Mouse (Mus musculus) NIH3T3 (cell line): ENCODE measurements around the gene Pnpla3.
A peak's percentile ranks its signal among the peaks of the same experiment; 100 is the strongest.

Experiments used
- DNase-seq: peaks from one replicate; pipeline ENCODE4 v3.0.0-alpha.2; 2012; ENCODE audit warnings: low read depth

Gene Pnpla3

GRCm38 (mm10) chr15:84217969-84218782, 50.5 kb downstream of the Pnpla3 start:
- no peak for DNase-seq

- no peak for DNase-seq
These were observed 51.2 kb downstream of the Pnpla3 start for GRCm38 (mm10) chr15:84218783-84219271.

- no peak for DNase-seq
These were observed 53.9 kb downstream of the Pnpla3 start for GRCm38 (mm10) chr15:84221539-84221938.

DNA sequence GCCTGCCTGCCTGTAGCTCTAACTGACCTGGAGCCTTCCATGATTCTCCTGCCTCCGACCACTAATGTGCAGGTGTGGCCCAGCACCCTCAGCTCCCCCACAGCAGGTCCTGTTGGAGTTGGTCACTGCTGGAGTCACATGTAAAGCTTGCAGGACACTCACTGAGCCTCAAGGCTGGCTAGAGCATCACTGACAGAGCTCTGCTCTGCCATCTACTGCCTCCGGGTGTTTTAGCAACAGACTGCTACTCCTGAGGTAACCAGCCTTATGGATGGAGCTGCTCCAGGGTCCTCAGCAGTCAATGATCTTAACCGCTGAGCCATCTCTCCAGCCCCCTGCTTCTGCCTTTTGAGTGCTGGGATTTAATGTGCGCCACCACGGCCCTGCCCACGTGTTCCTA, 55.8 kb downstream of the Pnpla3 start:
- peak; percentile 53 for DNase-seq

DNA sequence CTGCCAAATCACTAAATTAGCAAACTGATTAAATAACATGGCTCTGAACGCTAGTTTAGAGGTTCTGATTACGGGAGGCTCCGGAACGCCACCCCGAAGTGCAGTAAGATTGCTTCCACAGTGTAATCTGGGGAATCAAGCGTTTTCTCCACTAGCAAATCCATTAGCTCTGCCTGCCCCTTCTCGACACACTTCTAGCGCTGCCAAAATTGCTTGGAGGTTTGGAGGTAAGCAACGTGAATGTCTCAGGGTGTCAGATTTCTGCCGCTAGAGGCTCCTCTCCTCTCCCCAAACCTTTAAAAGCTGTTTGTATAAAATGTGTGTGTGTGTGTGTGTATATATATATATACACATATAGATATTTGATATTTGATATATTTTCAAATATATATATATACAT, 57.1 kb downstream of the Pnpla3 start:
- DNase-seq: peak; percentile 28

- no peak for DNase-seq
These were observed 59.3 kb downstream of the Pnpla3 start for GRCm38 (mm10) chr15:84226918-84227317.

- DNase-seq: no peak
These were observed 63.0 kb downstream of the Pnpla3 start for GRCm38 (mm10) chr15:84230661-84231060.

DNA sequence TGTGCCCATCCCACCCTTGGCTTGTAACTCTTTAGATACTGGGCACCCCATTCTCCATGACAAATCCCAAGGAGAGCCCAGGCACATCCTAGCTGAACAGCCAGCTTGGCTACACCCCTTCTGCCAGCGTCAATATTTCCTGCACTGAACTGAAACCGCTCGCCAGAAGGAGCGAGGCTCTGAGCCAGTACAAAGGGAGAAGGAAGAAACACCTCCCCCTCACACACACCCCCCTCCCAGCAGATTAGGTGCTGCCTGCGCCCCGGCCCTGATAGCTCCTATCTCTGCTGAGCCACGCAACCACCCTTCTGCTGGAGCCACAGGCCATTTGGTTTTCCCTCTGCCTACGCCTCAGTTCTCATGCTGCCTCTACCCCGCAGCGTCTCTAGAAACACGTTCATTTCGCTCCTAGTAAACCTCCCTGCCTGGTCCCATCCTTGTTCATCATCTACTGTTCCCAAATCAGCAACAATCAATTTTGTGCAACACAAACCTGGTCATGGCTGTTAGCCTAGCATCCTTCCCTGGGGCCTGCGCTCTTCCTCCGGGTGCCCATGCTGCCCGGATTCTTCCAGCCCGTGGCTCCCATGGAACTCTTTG, 63.6 kb downstream of the Pnpla3 start:
- peak; percentile 52 for DNase-seq

- peak; percentile 59 for DNase-seq
These were observed 64.3 kb downstream of the Pnpla3 start, which contains the start of gene Parvb for GRCm38 (mm10) chr15:84231721-84232561. TSS of gene Parvb (plus strand) at chr15:84232043.

GRCm38 (mm10) chr15:84232609-84233008, 65.0 kb downstream of the Pnpla3 start:
- DNase-seq: peak; percentile 45

GRCm38 (mm10) chr15:84234794-84235581, 67.4 kb downstream of the Pnpla3 start:
- DNase-seq: peak; percentile 47

- DNase-seq: peak; percentile 74
These were observed 68.0 kb downstream of the Pnpla3 start for GRCm38 (mm10) chr15:84235646-84236045.
